Mouse (Mus musculus) CH12.LX (cell line): ENCODE data around the gene Anxa3.

Experiments
- CHD2 ChIP-seq: IDR thresholded peaks from 2 replicates; pipeline ENCODE4 v1.6.1; 2011; ENCODE audit warnings: low read length, improper control_type of control experiment
- EP300 ChIP-seq: IDR thresholded peaks from 2 replicates; pipeline ENCODE4 v1.6.1; 2011; ENCODE audit warnings: low read length, improper control_type of control experiment
- JUND ChIP-seq: conservative IDR thresholded peaks from 2 replicates; pipeline ENCODE4 v1.6.1; 2011; ENCODE audit warnings: low read depth, low read length, improper control_type of control experiment
- MAFK ChIP-seq: IDR thresholded peaks from 2 replicates; pipeline ENCODE4 v1.6.1; 2011; ENCODE audit warnings: low read length, improper control_type of control experiment; ENCODE audit not compliant: insufficient replicate concordance
- POLR2A ChIP-seq: IDR thresholded peaks from 2 replicates; pipeline ENCODE4 v1.6.1; 2011; ENCODE audit warnings: low read depth, mild to moderate bottlenecking, improper control_type of control experiment, low read length
- ZC3H11A ChIP-seq: IDR thresholded peaks from 2 replicates; pipeline ENCODE4 v1.6.1; 2012; ENCODE audit warnings: low read depth, mild to moderate bottlenecking, inconsistent platforms, low read length, improper control_type of control experiment

DNA sequence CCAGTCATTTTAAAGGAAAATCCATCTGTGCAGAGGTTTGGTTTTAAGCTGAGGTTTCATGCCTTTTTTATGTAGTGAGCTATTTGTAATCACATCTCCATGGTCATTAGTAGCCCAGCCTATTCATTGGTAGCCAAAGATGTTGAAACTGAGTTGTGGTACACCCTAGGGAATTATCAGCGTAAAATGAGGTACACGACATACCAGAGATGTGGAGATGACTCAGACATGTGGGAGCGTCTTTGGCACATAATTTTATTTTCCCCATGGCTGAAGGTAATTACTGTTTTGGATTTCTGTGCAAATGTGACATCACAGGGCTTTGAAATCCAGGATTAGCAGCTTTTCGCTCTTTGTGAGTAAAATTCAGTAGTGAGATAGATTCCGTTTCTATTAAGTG is 41.2 kb downstream of the Anxa3 start:
- no peak for TF ChIP-seq EP300
- TF ChIP-seq MAFK: no peak
- no peak for TF ChIP-seq ZC3H11A
- no peak for TF ChIP-seq CHD2
- no peak for TF ChIP-seq POLR2A
- no peak for TF ChIP-seq JUND
